Comparison of ENCODE assay signal across 25 mouse cellular contexts in the genomic region with DNA sequence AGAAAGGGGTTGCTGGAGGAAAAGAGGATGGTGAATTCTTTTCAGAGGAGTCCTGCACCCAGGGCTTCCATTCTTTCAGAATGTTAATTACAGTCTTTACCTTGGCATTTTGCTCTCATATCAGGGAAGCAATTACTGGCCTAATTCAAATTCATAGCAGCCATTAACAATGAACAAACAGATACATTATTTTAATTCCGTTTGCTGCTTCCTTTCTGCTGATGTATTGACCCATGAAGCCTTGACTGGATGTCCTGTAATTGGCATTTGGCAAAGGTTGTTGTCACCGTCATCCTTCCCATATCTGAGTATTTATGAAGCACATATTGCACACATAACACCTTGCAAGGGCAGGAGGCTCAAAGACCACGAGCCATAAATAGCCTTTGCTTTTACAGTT.
A peak's percentile ranks its signal among the peaks of the same experiment; 100 is the strongest.
DNase-seq lines count a peak whose midpoint lies in the region; ATAC-seq and TF ChIP-seq lines count a peak whose summit lies in the region.
"Had no signal": no experiment of that assay in that cellular context is flagged by ENCODE, and none has a peak within 500 bp of the region (broad histone marks: within the 10 kb centered on the region; RNA-seq: fewer than 3 reads in every experiment).

No protein-coding gene starts in this region.

- H3K9ac ChIP-seq in forebrain, embryonic 14.5 days (ENCODE audit: low read length), result no peak overlapping the region
- H3K9ac ChIP-seq in forebrain, postnatal 0 days, result no peak overlapping the region
- H3K9ac ChIP-seq in hindbrain, embryonic 16.5 days (ENCODE audit: low read depth, low read length), result no peak overlapping the region
- H3K9ac ChIP-seq: embryonic facial prominence, embryonic 12.5 days; forebrain, embryonic 13.5 days had no signal

- no peaks in the 10 kb centered on the region for H3K36me3 ChIP-seq in forebrain, embryonic 14.5 days (ENCODE audit: control insufficient read depth, insufficient read depth, low read length)
- no peaks in the 10 kb centered on the region for H3K36me3 ChIP-seq in forebrain, postnatal 0 days (ENCODE audit: insufficient read depth)
- H3K36me3 ChIP-seq in hindbrain, embryonic 16.5 days (ENCODE audit: control insufficient read depth, insufficient read depth, low read length), result no peaks in the 10 kb centered on the region
- H3K36me3 ChIP-seq: embryonic facial prominence, embryonic 10.5 days; embryonic facial prominence, embryonic 12.5 days; G1E had no signal

- no peak overlapping the region for H3K4me2 ChIP-seq in forebrain, embryonic 14.5 days (ENCODE audit: low read length)
- no peak overlapping the region for H3K4me2 ChIP-seq in forebrain, postnatal 0 days (ENCODE audit: low read depth)
- H3K4me2 ChIP-seq in hindbrain, embryonic 16.5 days (ENCODE audit: low read length), result no peak overlapping the region
- H3K4me2 ChIP-seq: embryonic facial prominence, embryonic 12.5 days; forebrain, embryonic 13.5 days had no signal

- no peak for TF ChIP-seq CTCF in forebrain, postnatal 0 days (IDR thresholded peaks at IDR 0.05; ENCODE audit: low read depth)
- no peak for TF ChIP-seq CTCF in layer of hippocampus, adult 2 months (conservative IDR thresholded peaks at IDR 0.05)

- H3K27ac ChIP-seq in forebrain, embryonic 14.5 days (ENCODE audit: low read depth, low read length), result no peak overlapping the region
- no peak overlapping the region for H3K27ac ChIP-seq in forebrain, postnatal 0 days (ENCODE audit: low read depth, low read length)
- H3K27ac ChIP-seq in layer of hippocampus, adult 2 months, result peak overlapping the region; percentile 18; the same call in 1 of the 2 replicates
- no peak overlapping the region for H3K27ac ChIP-seq in hindbrain, embryonic 16.5 days (ENCODE audit: low read depth, low read length)
- H3K27ac ChIP-seq: embryonic facial prominence, embryonic 10.5 days; embryonic facial prominence, embryonic 12.5 days; forebrain, embryonic 13.5 days had no signal

- DNase-seq in forebrain, embryonic 14.5 days (ENCODE audit: low spot score), result peak; percentile 19
- DNase-seq in forebrain, postnatal 0 days, result no peak
- DNase-seq in layer of hippocampus, adult 2 months (ENCODE audit: low spot score in 2 of 2), result no peak
- no peak for DNase-seq in layer of hippocampus, adult 9-11 months
- peak; percentile 90 for DNase-seq in Muller cell, postnatal 12 days (ENCODE audit: inconsistent ontology term)
- peak; percentile 54 for DNase-seq in retina, embryonic 14.5 days (ENCODE audit: low spot score)
- no peak for DNase-seq in adrenal gland, adult 8-10 months
- DNase-seq: adrenal gland, postnatal 10 days; adrenal gland, postnatal 25 days; B cell, adult 2 months; cerebellum, adult 11-12 months; cerebellum, adult 2 months; cerebellum, adult 9-10 months; cerebellum, postnatal 10 days; cerebellum, postnatal 25 days had no signal

- H3K27me3 ChIP-seq in forebrain, embryonic 14.5 days (replicated peaks; ENCODE audit: control insufficient read depth, insufficient read depth, low read length), result no peaks in the 10 kb centered on the region
- H3K27me3 ChIP-seq in forebrain, postnatal 0 days (ENCODE audit: insufficient read depth, low read length), result no peaks in the 10 kb centered on the region
- H3K27me3 ChIP-seq in hindbrain, embryonic 16.5 days (replicated peaks; ENCODE audit: control insufficient read depth, insufficient read depth, low read length), result no peaks in the 10 kb centered on the region
- H3K27me3 ChIP-seq: CH12.LX; forebrain, embryonic 13.5 days; Patski had no signal

- no peak for ATAC-seq in forebrain, embryonic 14.5 days
- no peak for ATAC-seq in forebrain, postnatal 0 days
- no peak for ATAC-seq in hindbrain, embryonic 16.5 days
- ATAC-seq: activated CD4-positive, CD25-positive, alpha-beta regulatory T cell, adult 4 months; CD4-positive, CD25-positive, alpha-beta regulatory T cell, adult 4 months; forebrain, embryonic 13.5 days; forebrain, embryonic 16.5 days; Patski had no signal

- H3K9me3 ChIP-seq in forebrain, embryonic 14.5 days (replicated peaks; ENCODE audit: control insufficient read depth, low read length), result no peaks in the 10 kb centered on the region
- H3K9me3 ChIP-seq in forebrain, postnatal 0 days (ENCODE audit: low read length), result no peaks in the 10 kb centered on the region
- no peaks in the 10 kb centered on the region for H3K9me3 ChIP-seq in hindbrain, embryonic 16.5 days (ENCODE audit: control insufficient read depth, low read length)
- H3K9me3 ChIP-seq: embryonic facial prominence, embryonic 10.5 days; embryonic facial prominence, embryonic 12.5 days; forebrain, embryonic 13.5 days; G1E had no signal

- H3K4me3 ChIP-seq in forebrain, embryonic 14.5 days (ENCODE audit: low read depth, low read length), result no peak overlapping the region
- no peak overlapping the region for H3K4me3 ChIP-seq in forebrain, postnatal 0 days (ENCODE audit: low read depth, low read length)
- H3K4me3 ChIP-seq in layer of hippocampus, adult 2 months, result no peak overlapping the region
- no peak overlapping the region for H3K4me3 ChIP-seq in hindbrain, embryonic 16.5 days (ENCODE audit: low read length)
- H3K4me3 ChIP-seq: embryonic facial prominence, embryonic 10.5 days; embryonic facial prominence, embryonic 12.5 days; forebrain, embryonic 13.5 days had no signal

- peaks cover 6% of the 10 kb centered on the region for H3K4me1 ChIP-seq in forebrain, embryonic 14.5 days (ENCODE audit: control insufficient read depth, insufficient read depth, low read length)
- no peaks in the 10 kb centered on the region for H3K4me1 ChIP-seq in forebrain, postnatal 0 days (ENCODE audit: insufficient read depth)
- H3K4me1 ChIP-seq in hindbrain, embryonic 16.5 days (ENCODE audit: control insufficient read depth, insufficient read depth, low read depth, low read length), result no peaks in the 10 kb centered on the region; the same call in 1 of the 2 replicates
- H3K4me1 ChIP-seq: embryonic facial prominence, embryonic 10.5 days; embryonic facial prominence, embryonic 12.5 days had no signal

- 23% methylated on average over 3 of the region's 3 CpGs for WGBS in forebrain, embryonic 14.5 days
- WGBS in forebrain, postnatal 0 days, result 33% methylated on average over 3 of the region's 3 CpGs
- 71% methylated on average over 3 of the region's 3 CpGs for WGBS in hindbrain, embryonic 16.5 days

Comparison
In these comparisons a context has a peak if more than half of its experiments do, and no peak if none do; other contexts are left out.
1. DNase-seq: peak in forebrain, embryonic 14.5 days (single experiment), Muller cell, postnatal 12 days (single experiment) and retina, embryonic 14.5 days (single experiment); none in forebrain, postnatal 0 days (single experiment), layer of hippocampus, adult 2 months (0 of 2), layer of hippocampus, adult 9-11 months (single experiment) and adrenal gland, adult 8-10 months (single experiment).